Mouse (Mus musculus) forebrain, postnatal 0 days (tissue): ENCODE measurements around the gene Inpp1. TPM values are rescaled to one million over a fixed set of nuclear protein-coding genes. Genes with fewer than 3 reads are reported as not detected.
A peak's percentile ranks its signal among the peaks of the same experiment; 100 is the strongest.
"Not testable (repeated sequence)": the region's sequence is repeated elsewhere in the genome, so short reads cannot be mapped to it uniquely, and the experiment has no call there.

ENCODE experiments used
- ATAC-seq: fragments of 200-750 bp; cut with Nextera tagmentation; 2 replicates; pipeline ENCODE4 v1.8.0; 2017; ENCODE audit warnings: mild to moderate bottlenecking, moderate library complexity
- DNase-seq: peaks from one replicate; pipeline ENCODE4 v3.0.0-alpha.2; 2015
- H3K27ac ChIP-seq: fragments of 300-500 bp; sonication (generic); 2 replicates; pipeline ENCODE4 v1.5.1; 2014; ENCODE audit warnings: low read depth, mild to moderate bottlenecking, antibody characterized with exemption, low read length, moderate library complexity, mixed read lengths
- H3K27me3 ChIP-seq: fragments of 300-500 bp; sonication (generic); 2 replicates; pipeline ENCODE4 v1.6.1; 2014; ENCODE audit warnings: mild to moderate bottlenecking, low read length, mixed read lengths; ENCODE audit not compliant: insufficient read depth
- H3K36me3 ChIP-seq: fragments of 300-500 bp; sonication (generic); 2 replicates; pipeline ENCODE4 v1.6.1; 2014; ENCODE audit warnings: mild to moderate bottlenecking, moderate library complexity; ENCODE audit not compliant: insufficient read depth
- H3K4me1 ChIP-seq: fragments of 300-500 bp; sonication (generic); 2 replicates; pipeline ENCODE4 v1.6.1; 2014; ENCODE audit warnings: antibody characterized with exemption; ENCODE audit not compliant: insufficient read depth
- H3K4me2 ChIP-seq: fragments of 300-500 bp; sonication (generic); 2 replicates; pipeline ENCODE4 v1.6.1; 2014; ENCODE audit warnings: low read depth, mild to moderate bottlenecking, moderate library complexity
- H3K4me3 ChIP-seq: fragments of 300-500 bp; sonication (generic); 2 replicates; pipeline ENCODE4 v1.5.1; 2014; ENCODE audit warnings: low read depth, low read length, mixed read lengths
- H3K9ac ChIP-seq: fragments of 300-500 bp; sonication (generic); 2 replicates; pipeline ENCODE4 v1.6.1; 2014; ENCODE audit warnings: mild to moderate bottlenecking
- H3K9me3 ChIP-seq: fragments of 300-500 bp; sonication (generic); 2 replicates; pipeline ENCODE4 v1.6.1; 2016; ENCODE audit warnings: low read length
- CTCF ChIP-seq: sonication (generic); IDR thresholded peaks from 2 replicates; pipeline ENCODE4 v1.5.1; 2016; ENCODE audit warnings: antibody characterized with exemption, control low read depth, low read depth
- WGBS: fragments of 180-500 bp; shearing (Covaris S2); extraction: QIAGEN DNeasy Blood & Tissue Kit; methylation state at CpG from one replicate; pipeline ENCODE4 v1.1.7; 2014; 5-methylcytosine and 5-hydroxymethylcytosine counted together
- polyA plus RNA-seq: library from polyadenylated mRNA; unstranded; fragments of >200 nt; fragmentation: Nextera tagmentation; extraction: Ambion mirVana; gene quantifications from 2 replicates; pipeline ENCODE4 v1.2.1, GENCODE M21; 2015
- total RNA-seq: library from RNA; depleted of rRNA; stranded (reverse); fragments of >200 nt; gene quantifications from 2 replicates; pipeline ENCODE4 v1.2.3, GENCODE M21; 2014; rRNA removed

Gene Inpp1
- 38.5 and 38.6 TPM in 2 replicates for total RNA-seq
- 30.1 and 38.1 TPM in 2 replicates for polyA plus RNA-seq

- 1% methylated on average over 56 of the region's 59 CpGs for WGBS
- peak within 1 kb of the TSS; percentile 87 for H3K27ac ChIP-seq
Measured at GRCm38 (mm10) chr1:52816910-52817812, at the start of gene Inpp1. TSS of gene Inpp1 (minus strand) at chr1:52817688.

GRCm38 (mm10) chr1:52866007-52866406, 48.5 kb upstream of the Inpp1 start:
- no peak overlapping the region for H3K9ac ChIP-seq
- no peaks in the 10 kb centered on the region for H3K27me3 ChIP-seq
- peaks cover 5% of the 10 kb centered on the region; the same call in 1 of the 2 replicates for H3K36me3 ChIP-seq
- H3K4me2 ChIP-seq: no peak overlapping the region
- WGBS: 92% methylated on average over 3 of the region's 3 CpGs
- H3K4me1 ChIP-seq: no peaks in the 10 kb centered on the region
- no peak overlapping the region for H3K4me3 ChIP-seq
- ATAC-seq: no peak
- no peak for TF ChIP-seq CTCF
- H3K27ac ChIP-seq: no peak overlapping the region
- DNase-seq: no peak
- no peaks in the 10 kb centered on the region for H3K9me3 ChIP-seq

More at GRCm38 (mm10) chr1:52816910-52817812, at the start of gene Inpp1:
- no peaks in the 10 kb centered on the region for H3K9me3 ChIP-seq
- H3K4me3 ChIP-seq: peak within 1 kb of the TSS; percentile 72
- ATAC-seq (peak; percentile 88), DNase-seq (peak; percentile 80)
- H3K27me3 ChIP-seq: no peaks in the 10 kb centered on the region
- H3K36me3 ChIP-seq: no peaks in the 10 kb centered on the region; the same call in 1 of the 2 replicates
- peak within 1 kb of the TSS; percentile 86 for H3K9ac ChIP-seq
- 0 out of 2 replicates have a peak, but pooled peaks cover 11% of the 10 kb centered on the region for H3K4me1 ChIP-seq
- peak; percentile 74 for TF ChIP-seq CTCF
- H3K4me2 ChIP-seq: peak within 1 kb of the TSS; percentile 81

GRCm38 (mm10) chr1:52864220-52864619, 46.7 kb upstream of the Inpp1 start:
- 97% methylated on average over 1 of the region's 1 CpGs for WGBS
- ATAC-seq: no peak
- TF ChIP-seq CTCF: no peak

GRCm38 (mm10) chr1:52855904-52856601, 38.6 kb upstream of the Inpp1 start:
- H3K9me3 ChIP-seq: no peaks in the 10 kb centered on the region
- no peak for TF ChIP-seq CTCF
- H3K36me3 ChIP-seq: no peaks in the 10 kb centered on the region
- no peak overlapping the region for H3K27ac ChIP-seq
- no peaks in the 10 kb centered on the region for H3K4me1 ChIP-seq
- 84% methylated on average over 7 of the region's 7 CpGs for WGBS
- no peak overlapping the region for H3K4me2 ChIP-seq
- no peak for ATAC-seq
- DNase-seq: no peak
- no peak overlapping the region for H3K9ac ChIP-seq
- H3K4me3 ChIP-seq: no peak overlapping the region
- H3K27me3 ChIP-seq: no peaks in the 10 kb centered on the region

More at GRCm38 (mm10) chr1:52864220-52864619, 46.7 kb upstream of the Inpp1 start:
- Histone ChIP-seq H3K9ac (no peak overlapping the region), H3K4me2 (no peak overlapping the region), H3K27me3 (no peaks in the 10 kb centered on the region), H3K4me1 (no peaks in the 10 kb centered on the region), H3K36me3 (peaks cover 5% of the 10 kb centered on the region; the same call in 1 of the 2 replicates), H3K4me3 (no peak overlapping the region), H3K27ac (no peak overlapping the region), H3K9me3 (no peaks in the 10 kb centered on the region)
- no peak for DNase-seq

GRCm38 (mm10) chr1:52854029-52854428, 36.5 kb upstream of the Inpp1 start:
- H3K36me3 ChIP-seq, H3K4me1 ChIP-seq, H3K4me3 ChIP-seq, H3K27me3 ChIP-seq, H3K4me2 ChIP-seq, H3K9me3 ChIP-seq, H3K27ac ChIP-seq, H3K9ac ChIP-seq: not testable (repeated sequence)
- peak; percentile 42 for DNase-seq
- no CpG with 5 or more reads among the region's 1 CpGs for WGBS
- peak; percentile 59; the same call in 1 of the 2 replicates for ATAC-seq
- TF ChIP-seq CTCF: peak; percentile 56

- Histone ChIP-seq H3K4me1 (no peaks in the 10 kb centered on the region; the same call in 1 of the 2 replicates), H3K9me3 (no peaks in the 10 kb centered on the region), H3K36me3 (no peaks in the 10 kb centered on the region), H3K27me3 (no peaks in the 10 kb centered on the region), H3K9ac (no peak overlapping the region), H3K27ac (no peak overlapping the region), H3K4me2 (no peak overlapping the region), H3K4me3 (no peak overlapping the region)
- DNase-seq: no peak
- no peak for TF ChIP-seq CTCF
- 78% methylated on average over 4 of the region's 4 CpGs for WGBS
- no peak for ATAC-seq
Measured at GRCm38 (mm10) chr1:52849422-52849821, 31.9 kb upstream of the Inpp1 start.
